13 mouse cellular contexts compared by ENCODE assay signal in genomic region chr12:105911556-105911955, GRCm38 (mm10).
"Had no signal": no experiment of that assay in that cellular context is flagged by ENCODE, and none has a peak within 500 bp of the region (broad histone marks: within the 10 kb centered on the region; RNA-seq: fewer than 3 reads in every experiment).

No protein-coding gene starts in this region.

- H3K9ac ChIP-seq: kidney, embryonic 15.5 days; limb, embryonic 13.5 days; liver, embryonic 15.5 days; lung, embryonic 14.5 days; midbrain, embryonic 12.5 days; neural tube, embryonic 13.5 days had no signal

- H3K27me3 ChIP-seq: kidney, embryonic 15.5 days; liver, embryonic 15.5 days; midbrain, embryonic 12.5 days; neural tube, embryonic 13.5 days had no signal

- H3K27ac ChIP-seq: kidney, embryonic 15.5 days; limb, embryonic 13.5 days; liver, embryonic 15.5 days; midbrain, embryonic 12.5 days; neural tube, embryonic 13.5 days; stomach, postnatal 0 days had no signal

- H3K36me3 ChIP-seq: kidney, embryonic 15.5 days; limb, embryonic 13.5 days; liver, embryonic 15.5 days; midbrain, embryonic 12.5 days; neural tube, embryonic 13.5 days had no signal

- H3K4me2 ChIP-seq: kidney, embryonic 15.5 days; limb, embryonic 13.5 days; liver, embryonic 11.5 days; liver, embryonic 15.5 days; lung, embryonic 14.5 days; midbrain, embryonic 12.5 days; neural tube, embryonic 13.5 days had no signal

- H3K9me3 ChIP-seq: kidney, embryonic 15.5 days; limb, embryonic 13.5 days; liver, embryonic 15.5 days; midbrain, embryonic 12.5 days; neural tube, embryonic 13.5 days had no signal

- DNase-seq: kidney, adult 2 months; kidney, postnatal 14 days; lung, embryonic 14.5 days; right cerebral cortex, adult 18-20 months; thymus, postnatal 4 days had no signal

- H3K4me1 ChIP-seq: kidney, embryonic 15.5 days had no signal

- ATAC-seq: midbrain, embryonic 16.5 days had no signal

- H3K4me3 ChIP-seq: kidney, embryonic 15.5 days; limb, embryonic 13.5 days; liver, embryonic 15.5 days; midbrain, embryonic 12.5 days; neural tube, embryonic 13.5 days had no signal
